Mouse (Mus musculus) layer of hippocampus, adult 9-11 months (tissue): ENCODE measurements around the gene Rabl3.

Source experiments
- DNase-seq: peaks from one replicate; pipeline ENCODE4 v3.0.0; 2022

Rabl3 gene

DNA sequence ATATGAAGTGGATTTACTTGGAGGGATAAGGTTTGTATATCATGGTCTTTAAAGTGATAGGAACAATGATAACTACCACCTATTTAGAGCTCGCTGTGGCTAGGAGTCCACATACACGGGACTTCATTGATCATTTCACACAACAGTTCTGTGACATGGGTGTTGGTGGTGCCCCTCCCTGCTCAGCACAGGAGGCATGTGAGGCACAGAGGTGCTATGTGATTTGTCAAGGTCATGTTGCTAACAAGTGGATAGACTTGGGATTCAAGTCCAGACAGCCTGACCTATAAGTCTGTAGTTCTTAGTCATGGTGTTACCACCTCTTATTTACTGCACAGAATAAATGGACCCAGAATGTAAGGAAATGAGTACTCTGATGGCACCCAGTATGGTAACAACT lies 11.3 kb downstream of the Rabl3 start:
- DNase-seq: no peak

GRCm38 (mm10) chr16:37552824-37553223 lies 13.1 kb downstream of the Rabl3 start:
- no peak for DNase-seq

- DNase-seq: no peak
Measured at GRCm38 (mm10) chr16:37562414-37562813, 22.7 kb downstream of the Rabl3 start.

DNA sequence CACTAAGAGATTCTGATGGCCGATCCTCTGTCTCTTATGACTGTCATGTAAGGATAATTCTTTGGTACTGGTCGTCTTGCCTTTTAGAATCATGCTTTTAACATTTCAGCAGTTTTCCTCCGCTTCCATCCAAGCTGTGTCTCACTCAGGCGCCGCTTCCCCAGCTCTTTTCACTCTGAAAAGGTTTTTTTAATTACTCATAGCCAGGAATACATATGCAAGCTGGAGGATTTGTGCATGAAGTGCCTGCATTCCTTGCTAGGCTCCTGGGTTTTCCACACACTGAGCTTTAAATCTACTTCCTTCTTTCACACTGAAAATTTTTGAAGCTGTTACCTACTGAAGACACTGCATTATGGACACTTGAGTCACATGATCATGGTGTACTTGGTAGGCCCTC lies 23.3 kb downstream of the Rabl3 start:
- DNase-seq: no peak

DNA sequence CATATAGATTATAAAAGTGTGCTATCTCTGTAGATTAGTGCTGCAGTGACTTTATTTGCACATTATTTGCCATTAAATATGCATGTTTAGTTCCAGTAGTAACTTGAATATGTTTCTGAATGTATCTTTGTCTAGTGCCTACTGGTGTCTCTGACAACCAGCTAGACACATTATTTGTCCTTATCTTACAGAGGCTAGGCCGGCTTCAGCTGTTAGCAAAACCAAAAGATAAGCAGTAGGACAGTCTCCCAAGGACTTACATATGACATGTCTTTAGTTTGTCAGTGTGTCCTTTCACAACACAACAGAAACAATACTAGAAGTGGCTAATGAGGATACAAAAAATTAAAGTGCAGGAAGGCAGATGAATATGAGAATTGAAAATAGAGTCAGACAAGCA lies 25.4 kb downstream of the Rabl3 start:
- no peak for DNase-seq

- DNase-seq: peak; percentile 45
Measured at GRCm38 (mm10) chr16:37566107-37566506, 26.4 kb downstream of the Rabl3 start.

- DNase-seq: no peak
Measured at GRCm38 (mm10) chr16:37567113-37568050, 27.7 kb downstream of the Rabl3 start.

DNA sequence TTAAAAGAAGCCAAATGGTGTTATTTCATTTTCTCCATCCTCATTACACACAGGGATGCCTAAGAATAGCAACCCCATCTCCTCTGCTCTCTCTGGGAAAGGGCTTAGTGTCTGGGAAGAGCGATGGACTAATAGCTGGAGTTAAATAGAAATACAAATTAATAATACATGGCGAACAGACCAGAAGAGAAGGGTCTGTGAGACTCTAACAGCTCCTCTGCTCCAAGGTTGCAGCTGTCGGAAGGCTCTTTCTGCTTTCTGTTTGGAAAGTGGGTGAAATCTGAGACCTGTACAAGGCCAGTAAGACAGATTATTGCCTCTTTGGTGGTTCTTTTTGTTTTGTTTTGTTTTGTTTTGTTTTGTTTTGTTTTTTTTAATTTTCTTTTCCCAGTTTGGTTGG lies 31.9 kb downstream of the Rabl3 start:
- no peak for DNase-seq

DNA sequence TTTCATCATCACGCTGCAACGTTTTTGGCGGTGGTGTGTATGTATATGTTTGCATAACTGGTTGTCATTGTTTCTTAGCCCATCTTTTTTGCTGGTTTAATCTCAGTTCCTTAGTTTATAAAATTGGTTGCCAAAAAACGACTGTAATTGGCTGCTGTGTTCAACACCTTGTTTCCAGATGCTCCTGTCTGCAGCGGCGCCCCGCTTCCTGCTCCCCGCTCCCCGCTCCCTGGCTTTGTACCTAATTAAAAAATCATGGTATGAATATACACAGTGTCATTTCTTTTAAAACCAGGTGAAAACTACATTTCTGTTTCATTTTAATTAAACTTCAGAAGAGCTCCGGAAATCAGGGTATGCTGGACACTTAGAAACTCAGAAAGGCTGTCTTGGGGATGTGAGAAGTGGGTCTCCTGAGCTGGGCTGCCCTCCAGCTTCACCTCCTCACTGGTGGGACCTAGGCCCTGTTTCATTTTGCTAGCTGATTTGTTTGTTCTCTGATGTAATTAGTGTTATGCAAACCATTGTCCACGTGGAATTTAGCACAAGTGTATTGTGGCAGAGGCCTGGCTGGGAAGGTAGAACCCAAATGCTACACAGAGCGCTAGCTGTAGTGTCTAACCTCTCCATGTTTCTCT lies 32.6 kb downstream of the Rabl3 start:
- DNase-seq: no peak

GRCm38 (mm10) chr16:37573061-37573460 lies 33.4 kb downstream of the Rabl3 start:
- no peak for DNase-seq

- DNase-seq: no peak
Measured at GRCm38 (mm10) chr16:37575325-37575724, 35.6 kb downstream of the Rabl3 start.

DNA sequence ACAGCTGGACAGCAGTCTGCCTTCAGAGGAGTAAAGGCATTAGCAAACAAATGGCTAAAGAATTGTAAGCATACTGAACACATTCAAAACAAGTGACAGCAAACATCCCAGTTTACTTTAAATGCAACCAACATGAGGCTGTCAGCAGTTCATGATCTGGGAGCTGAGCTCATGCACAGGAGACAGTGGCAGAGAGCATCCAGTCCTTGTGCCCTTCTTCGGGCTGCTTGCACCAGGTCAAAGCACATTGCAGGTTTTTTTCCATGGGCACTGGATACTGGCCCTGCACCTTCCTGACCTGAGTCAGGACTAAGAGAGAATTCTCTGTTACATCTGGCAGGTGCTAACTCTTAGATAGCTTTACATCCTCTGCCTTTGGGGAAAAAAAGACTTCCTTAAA lies 39.9 kb downstream of the Rabl3 start:
- no peak for DNase-seq

DNA sequence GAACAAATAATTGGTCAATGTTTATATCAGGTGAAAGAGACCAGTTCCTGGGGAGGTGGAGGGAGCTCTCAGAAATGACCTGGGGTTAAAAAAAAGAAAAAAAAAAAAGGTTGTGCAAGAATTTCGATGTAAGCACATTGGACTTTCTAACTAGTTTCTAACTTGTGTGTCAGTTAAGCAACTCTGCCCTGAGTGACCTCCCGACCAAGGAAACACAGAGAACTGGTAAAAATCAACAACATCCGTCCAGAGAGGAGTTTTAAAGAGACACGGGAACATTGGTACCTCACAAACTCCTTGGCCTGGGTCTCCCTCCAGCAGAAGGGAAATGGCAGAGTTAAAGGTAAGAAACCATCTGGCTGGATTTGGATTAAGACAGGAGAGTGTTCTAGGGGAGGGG lies 40.3 kb downstream of the Rabl3 start, which contains the start of gene Hgd:
Hgd (plus strand) TSS at position 160 of the 400 bp plus-strand sequence.
- no peak for DNase-seq

GRCm38 (mm10) chr16:37580651-37581050 lies 41.0 kb downstream of the Rabl3 start:
- no peak for DNase-seq

- no peak for DNase-seq
Measured at GRCm38 (mm10) chr16:37581901-37582300, 42.2 kb downstream of the Rabl3 start.

DNA sequence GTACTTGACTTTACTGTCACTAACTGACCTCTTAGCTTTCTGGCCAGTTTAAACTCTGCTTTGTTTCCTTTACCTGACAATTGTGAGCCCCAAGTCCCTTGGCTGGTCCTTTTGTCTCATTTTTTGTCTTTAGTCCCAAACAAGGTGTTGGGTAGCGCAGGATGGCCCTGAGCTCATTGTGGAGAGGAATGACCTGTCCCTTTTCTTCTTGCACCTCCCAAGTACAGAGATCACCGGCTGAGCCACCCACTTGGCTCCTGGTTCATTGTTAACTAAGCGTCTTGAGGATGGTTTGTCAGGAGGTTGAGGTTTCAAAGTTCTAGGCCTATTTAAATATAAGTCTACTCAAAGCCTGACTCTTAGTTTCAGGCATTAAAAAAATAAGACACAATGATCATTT lies 43.6 kb downstream of the Rabl3 start:
- no peak for DNase-seq

- no peak for DNase-seq
Measured at GRCm38 (mm10) chr16:37583801-37584200, 44.1 kb downstream of the Rabl3 start.

- DNase-seq: peak; percentile 66
Measured at GRCm38 (mm10) chr16:37584218-37585035, 44.7 kb downstream of the Rabl3 start.

GRCm38 (mm10) chr16:37585129-37585563 lies 45.5 kb downstream of the Rabl3 start:
- DNase-seq: no peak

DNA sequence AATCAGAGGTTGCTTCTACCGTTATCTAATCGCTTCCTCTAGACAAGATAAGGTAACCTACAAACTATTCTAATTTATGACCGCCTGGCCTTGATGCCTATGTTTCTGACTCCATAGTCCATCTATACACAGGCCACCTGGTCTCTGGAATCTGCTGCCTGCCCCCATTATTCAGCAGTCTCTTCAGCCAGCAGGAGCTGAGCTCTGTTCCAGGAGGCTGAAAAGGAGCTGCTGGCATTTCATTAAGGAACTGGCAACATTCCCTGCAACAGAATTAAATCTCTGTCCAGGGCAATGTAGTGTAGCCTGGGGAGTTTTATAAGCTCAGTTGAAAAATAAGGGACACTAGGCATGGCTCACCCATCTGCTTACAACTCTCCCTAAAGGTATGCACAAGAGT lies 51.2 kb downstream of the Rabl3 start:
- DNase-seq: no peak

DNA sequence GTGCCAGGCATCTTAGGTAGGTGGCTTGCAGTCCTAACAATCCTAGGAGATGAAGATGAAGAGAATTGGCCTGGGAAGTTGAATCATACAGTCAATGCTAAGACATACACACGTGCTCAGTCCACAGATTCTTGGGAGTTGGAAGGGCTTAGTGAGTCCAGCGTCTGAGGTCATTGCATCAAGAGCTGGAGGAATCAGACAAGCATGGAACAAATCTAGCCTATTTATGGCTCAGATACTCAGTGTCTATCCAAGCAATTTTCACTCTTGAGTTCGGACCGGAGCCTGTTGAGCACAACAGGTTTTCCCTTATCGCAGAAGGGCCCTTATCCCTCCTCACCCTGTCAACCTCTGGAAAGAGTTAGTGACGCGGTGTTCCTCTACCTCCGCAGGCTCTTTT lies 51.9 kb downstream of the Rabl3 start:
- no peak for DNase-seq

GRCm38 (mm10) chr16:37597412-37597811 lies 57.7 kb downstream of the Rabl3 start:
- no peak for DNase-seq

GRCm38 (mm10) chr16:37598463-37598862 lies 58.8 kb downstream of the Rabl3 start:
- no peak for DNase-seq
